Mouse (Mus musculus) cortical plate, adult 2 months (tissue): ENCODE results near the gene Zfp593. TPM values are rescaled to one million over a fixed set of nuclear protein-coding genes. Genes with fewer than 3 reads are reported as not detected.

Source experiments
- H3K27ac ChIP-seq: fragments of 200-500 bp; 2 replicates; pipeline ENCODE4 v1.5.1; 2012; ENCODE audit warnings: low read length, control low read depth, inconsistent platforms; ENCODE audit not compliant: insufficient read depth
- H3K4me1 ChIP-seq: fragments of 200-500 bp; 2 replicates; pipeline ENCODE4 v1.6.1; 2011; ENCODE audit warnings: low read length; ENCODE audit not compliant: control insufficient read depth, insufficient read depth
- H3K4me3 ChIP-seq: fragments of 200-500 bp; 2 replicates; pipeline ENCODE4 v1.5.1; 2011; ENCODE audit warnings: mild to moderate bottlenecking, low read length, control low read depth; ENCODE audit not compliant: insufficient read depth
- CTCF ChIP-seq: fragments of 200-500 bp; IDR thresholded peaks from 2 replicates; pipeline ENCODE4 v1.5.1; 2011; ENCODE audit warnings: mild to moderate bottlenecking, control low read depth, low read length; ENCODE audit not compliant: insufficient read depth; ENCODE audit errors: extremely low read depth
- POLR2A ChIP-seq: fragments of 200-500 bp; IDR thresholded peaks from 2 replicates; pipeline ENCODE4 v1.6.1; 2011; ENCODE audit warnings: mild to moderate bottlenecking, low read length, control low read depth; ENCODE audit not compliant: insufficient read depth; ENCODE audit errors: extremely low read depth
- polyA plus RNA-seq: library from polyadenylated mRNA; depleted of rRNA; stranded (reverse); fragments of >200 nt; gene quantifications from 2 replicates; pipeline ENCODE4 v1.2.3, GENCODE M21; 2012

Gene Zfp593
- polyA plus RNA-seq, 1 experiment: 13.5 TPM

DNA sequence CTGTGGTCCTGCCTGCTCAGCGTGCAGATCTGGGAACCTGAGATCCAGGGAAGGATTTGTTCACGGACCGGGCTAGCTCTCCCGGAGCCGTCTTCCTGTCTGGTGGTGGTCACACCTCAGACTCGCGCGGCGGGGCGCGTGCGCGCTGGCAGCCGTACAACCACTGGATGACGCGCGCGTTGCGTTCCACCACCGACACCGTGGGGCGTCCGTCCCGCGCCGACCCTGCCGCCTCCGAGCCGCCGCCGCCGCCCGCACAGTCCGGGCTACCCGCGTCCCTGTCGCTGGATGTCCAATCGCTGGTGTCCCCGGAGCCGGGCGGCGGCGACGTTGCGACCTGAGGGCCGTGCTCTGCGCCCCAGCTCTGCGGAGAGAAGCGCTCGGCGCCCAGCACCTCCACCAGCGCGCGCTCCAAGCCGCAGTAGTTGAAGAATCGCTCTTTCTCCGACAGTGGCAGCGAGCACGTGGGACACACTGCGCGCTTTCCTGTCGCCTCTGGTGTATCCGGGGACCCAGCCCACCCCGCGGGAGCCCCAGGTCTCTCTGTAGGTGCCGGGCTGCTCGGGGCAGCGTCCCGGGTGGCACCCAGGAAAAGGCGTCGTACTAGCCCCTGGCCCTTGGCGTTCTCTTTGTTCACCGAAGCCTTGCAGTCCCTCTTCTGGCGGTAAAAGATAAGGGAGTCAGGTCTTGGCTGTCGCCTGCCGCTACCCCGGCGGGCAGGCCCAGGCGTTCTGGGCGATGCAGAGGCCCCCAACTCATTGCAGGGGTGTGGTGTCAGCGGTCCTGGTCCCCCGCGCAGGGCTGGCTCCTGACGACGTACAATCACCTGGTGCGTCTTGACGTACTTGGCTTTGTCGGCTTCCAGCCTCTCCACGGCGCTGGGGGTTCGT lies 6.1 kb upstream of the Zfp593 start:
- H3K4me1 ChIP-seq: no peaks in the 10 kb centered on the region
- peak overlapping the region; percentile 33 for H3K4me3 ChIP-seq
- no peak overlapping the region for H3K27ac ChIP-seq
- TF ChIP-seq CTCF (no peak), POLR2A (no peak)

DNA sequence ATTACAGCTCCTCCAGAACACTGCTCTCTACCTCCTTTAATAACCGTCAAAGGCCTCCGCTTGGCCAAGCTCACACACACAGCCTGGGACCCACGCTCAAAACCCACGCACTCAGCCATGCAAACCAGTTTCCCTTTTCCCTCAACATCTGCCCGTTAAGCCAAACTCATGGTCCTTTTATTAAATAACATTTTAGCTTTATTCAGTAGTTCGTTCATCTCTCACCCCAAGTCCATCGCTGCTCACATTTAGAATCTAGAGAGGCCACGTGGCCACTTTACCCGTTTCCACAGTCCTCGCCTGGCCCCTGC lies 5.5 kb upstream of the Zfp593 start:
- Histone ChIP-seq H3K4me3 (peak overlapping the region; percentile 33), H3K27ac (no peak overlapping the region), H3K4me1 (no peaks in the 10 kb centered on the region)
- TF ChIP-seq CTCF (no peak), POLR2A (no peak)

- no peak for TF ChIP-seq CTCF
- no peak for TF ChIP-seq POLR2A
- H3K4me3 ChIP-seq: peak overlapping the region; percentile 33
- no peak overlapping the region for H3K27ac ChIP-seq
- H3K4me1 ChIP-seq: no peaks in the 10 kb centered on the region
Observed at GRCm38 (mm10) chr4:134250116-134250929, 4.9 kb upstream of the Zfp593 start.

GRCm38 (mm10) chr4:134249651-134250050 lies 4.3 kb upstream of the Zfp593 start:
- no peak overlapping the region for H3K27ac ChIP-seq
- TF ChIP-seq CTCF (no peak; the same call in 1 of the 2 replicates), POLR2A (no peak)
- H3K4me3 ChIP-seq: peak overlapping the region; percentile 27
- 0 out of 2 replicates have a peak, but pooled peaks cover under 1% of the 10 kb centered on the region for H3K4me1 ChIP-seq

DNA sequence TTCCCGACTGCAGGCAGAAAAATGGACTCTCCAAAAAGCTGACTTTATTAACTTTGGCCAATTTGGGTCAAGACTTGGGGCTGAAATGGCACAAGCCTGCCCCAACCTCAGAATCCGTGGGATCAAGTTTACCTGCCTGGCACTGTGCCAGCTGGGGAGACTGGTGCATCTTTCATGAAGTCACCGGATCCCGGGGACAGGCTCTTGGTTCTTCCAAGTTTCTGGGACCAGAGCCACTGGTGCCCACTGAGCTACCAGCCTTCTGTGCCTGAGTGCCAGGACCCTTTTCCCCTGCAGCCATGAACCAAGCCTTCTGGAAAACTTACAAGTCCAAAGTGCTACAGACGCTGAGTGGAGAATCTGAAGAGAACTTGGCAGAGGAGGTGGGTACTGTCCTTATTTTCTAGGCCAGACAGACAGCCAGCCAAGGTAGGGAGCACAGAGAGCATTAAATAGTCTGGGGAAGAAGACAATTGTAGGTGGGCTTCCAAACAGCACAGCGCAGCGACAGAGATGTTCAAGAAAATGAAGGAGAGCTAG lies 1.4 kb upstream of the Zfp593 start, which contains the start of gene Gm30191:
Gm30191 (plus strand) TSS at position 217 of the 540 bp plus-strand sequence.
- Histone ChIP-seq H3K27ac (no peak within 1 kb of the TSS), H3K4me1 (0 out of 2 replicates have a peak, but pooled peaks cover 1% of the 10 kb centered on the region), H3K4me3 (peak within 1 kb of the TSS; percentile 68; the same call in 1 of the 2 replicates)
- TF ChIP-seq POLR2A: no peak
- TF ChIP-seq CTCF: no peak

GRCm38 (mm10) chr4:134246256-134246655 lies 864 bp upstream of the Zfp593 start:
- H3K27ac ChIP-seq: no peak overlapping the region
- 0 out of 2 replicates have a peak, but pooled peaks cover 1% of the 10 kb centered on the region for H3K4me1 ChIP-seq
- no peak for TF ChIP-seq POLR2A
- no peak for TF ChIP-seq CTCF
- H3K4me3 ChIP-seq: no peak overlapping the region

GRCm38 (mm10) chr4:134243516-134244250 lies 1.7 kb downstream of the Zfp593 start, which contains the start of gene E130218I03Rik:
Gene E130218I03Rik, plus strand, starts transcription at chr4:134243662.
- no peak within 1 kb of the TSS for H3K27ac ChIP-seq
- peaks cover 4% of the 10 kb centered on the region; the same call in 1 of the 2 replicates for H3K4me1 ChIP-seq
- no peak for TF ChIP-seq CTCF
- TF ChIP-seq POLR2A: no peak
- peak within 1 kb of the TSS; percentile 68; the same call in 1 of the 2 replicates for H3K4me3 ChIP-seq

DNA sequence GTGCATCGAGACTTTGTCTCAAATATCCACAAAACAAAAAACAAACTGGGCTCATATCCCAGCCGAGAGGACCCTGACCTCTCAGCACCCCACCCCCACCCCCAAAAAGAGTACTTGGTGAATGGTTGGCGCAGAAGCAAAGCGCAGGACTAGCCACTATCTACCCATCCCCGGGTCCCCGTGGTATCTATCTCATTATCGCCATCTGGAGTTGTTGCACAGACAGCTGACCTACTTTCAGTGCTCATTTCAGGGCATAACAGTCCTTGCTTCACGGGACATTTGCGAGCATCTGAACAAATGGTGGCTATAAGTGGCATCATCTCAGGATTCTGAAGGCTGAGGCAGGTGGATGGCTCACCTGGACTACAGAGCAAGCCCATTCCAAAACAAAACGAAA lies 6.7 kb downstream of the Zfp593 start:
- H3K4me1 ChIP-seq: peaks cover 3% of the 10 kb centered on the region; the same call in 1 of the 2 replicates
- no peak overlapping the region for H3K27ac ChIP-seq
- TF ChIP-seq POLR2A: no peak
- no peak for TF ChIP-seq CTCF
- H3K4me3 ChIP-seq: no peak overlapping the region

DNA sequence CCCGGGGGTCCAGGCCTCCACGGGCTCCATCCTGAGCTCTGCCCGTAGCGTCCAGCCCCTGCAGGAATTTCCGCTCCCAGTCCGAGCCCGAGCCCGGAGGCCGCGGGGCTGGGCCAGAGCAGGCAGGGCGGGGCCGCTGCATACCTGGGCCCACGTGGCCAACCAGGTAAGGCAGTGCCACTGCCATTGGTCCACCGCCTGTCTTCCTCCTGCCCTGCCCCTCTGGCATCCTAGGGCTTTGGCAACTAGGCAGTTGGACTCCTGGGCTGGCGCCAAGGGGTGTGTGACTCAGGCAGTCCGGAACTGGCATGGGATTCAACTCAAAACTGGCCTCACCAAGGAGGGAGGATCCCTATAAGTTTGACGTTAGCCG lies 7.1 kb downstream of the Zfp593 start, which contains the start of gene Cnksr1:
Cnksr1 (minus strand) TSS at position 121 of the 373 bp plus-strand sequence.
- H3K4me1 ChIP-seq: peaks cover 3% of the 10 kb centered on the region; the same call in 1 of the 2 replicates
- TF ChIP-seq CTCF: no peak
- H3K27ac ChIP-seq: no peak within 1 kb of the TSS
- H3K4me3 ChIP-seq: no peak within 1 kb of the TSS
